Mouse (Mus musculus) kidney, adult 2 months (tissue): ENCODE data around the gene Peak1. TPM values are rescaled to one million over a fixed set of nuclear protein-coding genes. Genes with fewer than 3 reads are reported as not detected.
A peak's percentile ranks its signal among the peaks of the same experiment; 100 is the strongest.

ENCODE experiments used
- DNase-seq: peaks from one replicate; pipeline ENCODE4 v3.0.0; 2021
- H3K27ac ChIP-seq: fragments of 200-500 bp; 2 replicates; pipeline ENCODE4 v1.5.1; 2012; ENCODE audit warnings: low read depth, low read length, control low read depth, inconsistent platforms; ENCODE audit not compliant: insufficient read depth
- H3K27me3 ChIP-seq: fragments of 200-500 bp; replicated peaks from 2 replicates; pipeline ENCODE4 v1.6.1; 2012; ENCODE audit warnings: mild to moderate bottlenecking, moderate library complexity, low read length, inconsistent platforms; ENCODE audit not compliant: control insufficient read depth, insufficient read depth
- H3K36me3 ChIP-seq: fragments of 200-500 bp; 2 replicates; pipeline ENCODE4 v1.6.1; 2012; ENCODE audit warnings: mild to moderate bottlenecking, moderate library complexity, low read length, inconsistent platforms; ENCODE audit not compliant: control insufficient read depth, insufficient read depth
- H3K4me1 ChIP-seq: fragments of 200-500 bp; 2 replicates; pipeline ENCODE4 v1.6.1; 2011; ENCODE audit warnings: low read length; ENCODE audit not compliant: control insufficient read depth, insufficient read depth
- H3K4me3 ChIP-seq: fragments of 200-500 bp; 2 replicates; pipeline ENCODE4 v1.5.1; 2011; ENCODE audit warnings: mild to moderate bottlenecking, low read depth, low read length, control low read depth; ENCODE audit not compliant: insufficient read depth
- CTCF ChIP-seq: fragments of 200-500 bp; conservative IDR thresholded peaks from 2 replicates; pipeline ENCODE4 v1.5.1; 2011; ENCODE audit warnings: low read depth, mild to moderate bottlenecking, control low read depth, low read length, moderate library complexity, mixed read lengths; ENCODE audit not compliant: insufficient read depth, insufficient read length
- POLR2A ChIP-seq: fragments of 200-500 bp; IDR thresholded peaks from one replicate; pipeline ENCODE4 v1.6.1; 2011; ENCODE audit warnings: low read depth, low read length, control low read depth
- WGBS: fragments of 180-500 bp; shearing (Covaris S2); methylation state at CpG from one replicate; pipeline ENCODE4 v1.1.7; 2018; 5-methylcytosine and 5-hydroxymethylcytosine counted together
- polyA plus RNA-seq: library from polyadenylated mRNA; depleted of rRNA; stranded (reverse); fragments of >200 nt; gene quantifications from 2 replicates; pipeline ENCODE4 v1.2.3, GENCODE M21; 2012

The Peak1 gene
- polyA plus RNA-seq, 1 experiment, result 8.5 TPM

DNA sequence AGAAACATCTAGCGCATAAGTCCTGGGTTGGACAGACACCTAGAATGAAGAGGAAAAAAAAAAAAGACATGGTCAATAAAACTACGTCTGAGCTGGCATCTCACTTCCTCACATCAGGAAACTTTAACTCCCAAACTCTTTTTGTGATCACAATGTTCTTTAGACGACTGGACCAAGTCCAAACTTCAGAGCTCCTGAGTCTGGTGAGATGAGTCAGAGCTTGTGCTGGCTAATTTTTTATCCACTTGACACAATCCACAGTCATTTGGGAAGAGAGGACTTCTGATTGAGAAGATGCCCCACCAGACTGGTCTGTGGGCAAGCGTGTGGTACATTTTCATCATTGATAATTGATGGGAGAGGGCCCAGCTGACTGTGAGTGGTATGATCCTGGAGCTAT is 43.5 kb downstream of the Peak1 start:
- no peak for TF ChIP-seq CTCF
- H3K27me3 ChIP-seq, result no peaks in the 10 kb centered on the region
- peaks cover 7% of the 10 kb centered on the region; the same call in 1 of the 2 replicates for H3K4me1 ChIP-seq
- no peak overlapping the region for H3K27ac ChIP-seq
- no peak overlapping the region for H3K4me3 ChIP-seq
- WGBS, result 23% methylated on average over 4 of the region's 4 CpGs
- peak; percentile 78 for DNase-seq
- no peaks in the 10 kb centered on the region for H3K36me3 ChIP-seq

DNA sequence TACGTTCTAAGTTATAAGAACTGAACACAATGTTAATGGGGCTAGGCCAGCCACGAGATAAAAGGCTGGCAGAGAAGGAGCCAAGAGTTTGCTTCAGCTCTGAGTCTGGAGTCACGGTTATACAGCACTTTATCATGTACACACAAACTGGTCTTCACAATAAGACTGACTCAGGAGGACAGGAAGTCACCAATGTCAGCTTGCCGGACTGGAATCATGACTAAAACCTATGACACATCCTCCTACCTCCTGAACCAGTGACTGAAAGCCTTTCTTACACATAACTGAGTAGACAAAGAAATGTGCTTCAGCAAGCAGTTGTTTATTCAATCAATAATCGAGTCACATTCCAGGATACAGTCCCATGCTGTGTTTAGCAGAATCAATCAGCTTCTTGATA is 47.2 kb downstream of the Peak1 start:
- 65% methylated on average over 5 of the region's 5 CpGs for WGBS

DNA sequence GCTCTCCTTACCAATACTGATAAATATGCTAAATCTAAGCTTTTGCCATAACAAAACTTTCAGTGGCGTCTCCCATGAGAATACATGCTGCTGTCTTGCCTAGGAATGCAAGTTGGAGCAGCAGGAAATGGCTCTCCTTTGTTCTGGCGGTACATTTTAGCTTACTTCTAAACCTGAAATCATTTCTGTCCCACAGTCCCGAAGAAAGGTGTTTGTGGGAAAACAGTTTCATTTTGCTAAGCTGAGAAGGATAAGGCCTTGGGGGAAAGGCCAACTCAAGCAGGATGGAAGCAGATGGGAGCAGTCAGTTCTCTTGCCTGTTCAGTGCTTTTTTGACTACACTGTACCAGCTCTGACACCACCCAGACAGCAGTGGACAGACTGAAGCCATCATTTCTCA is 49.1 kb downstream of the Peak1 start:
- no peaks in the 10 kb centered on the region for H3K36me3 ChIP-seq
- DNase-seq, result peak; percentile 8
- no peaks in the 10 kb centered on the region for H3K27me3 ChIP-seq
- peak overlapping the region; percentile 19; the same call in 1 of the 2 replicates for H3K27ac ChIP-seq
- TF ChIP-seq CTCF (no peak), POLR2A (no peak)
- no peak overlapping the region for H3K4me3 ChIP-seq
- 59% methylated on average over 3 of the region's 3 CpGs for WGBS
- H3K4me1 ChIP-seq, result no peaks in the 10 kb centered on the region; the same call in 1 of the 2 replicates

More for the DNA sequence above, 47.2 kb downstream of the Peak1 start:
- Histone ChIP-seq H3K36me3 (no peaks in the 10 kb centered on the region), H3K27ac (no peak overlapping the region), H3K4me3 (no peak overlapping the region), H3K27me3 (no peaks in the 10 kb centered on the region), H3K4me1 (peaks cover 7% of the 10 kb centered on the region; the same call in 1 of the 2 replicates)
- TF ChIP-seq POLR2A, result no peak
- no peak for TF ChIP-seq CTCF
- peak; percentile 12 for DNase-seq

DNA sequence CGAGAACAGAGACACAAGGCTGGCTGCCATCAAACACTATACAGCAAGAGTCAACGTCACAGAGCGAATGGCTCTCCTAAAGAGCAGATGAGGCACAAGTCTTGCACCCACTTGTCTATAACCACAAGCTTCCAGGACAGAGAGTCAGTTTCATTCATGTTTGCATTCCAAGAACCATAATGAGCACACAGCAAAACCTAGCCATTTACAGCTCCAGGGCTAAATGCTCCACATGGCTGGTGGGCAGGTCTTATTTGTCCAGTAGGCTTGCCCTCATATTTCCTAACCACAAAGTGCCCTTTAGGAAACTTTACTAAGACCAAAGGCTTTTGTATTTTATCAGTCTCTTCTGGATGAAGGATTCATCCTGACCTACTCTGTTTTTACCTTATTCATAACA is 54.6 kb downstream of the Peak1 start:
- TF ChIP-seq POLR2A (no peak), CTCF (no peak)
- Histone ChIP-seq H3K4me3 (no peak overlapping the region), H3K27me3 (no peaks in the 10 kb centered on the region), H3K4me1 (0 out of 2 replicates have a peak, but pooled peaks cover 3% of the 10 kb centered on the region), H3K36me3 (no peaks in the 10 kb centered on the region), H3K27ac (no peak overlapping the region)
- no peak for DNase-seq
- 97% methylated on average over 3 of the region's 3 CpGs for WGBS

DNA sequence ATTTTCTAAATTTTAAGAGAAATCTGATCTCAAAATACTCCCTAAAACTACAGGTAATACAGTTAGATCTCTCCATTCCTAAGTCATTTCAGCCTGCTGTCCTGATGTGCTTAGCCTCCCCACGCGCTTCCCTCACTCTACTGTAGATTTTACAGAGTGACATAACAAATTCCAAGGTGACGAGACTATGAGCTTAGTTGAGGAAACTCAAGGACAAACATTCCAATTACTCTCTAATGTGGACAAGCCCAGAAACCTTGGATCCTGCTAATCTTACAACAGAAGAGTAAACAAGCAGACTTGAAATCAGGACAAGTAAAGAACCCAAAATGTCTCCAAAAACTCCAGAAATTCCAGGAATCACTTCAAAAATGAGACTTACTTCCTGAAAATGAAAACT is 58.6 kb downstream of the Peak1 start:
- DNase-seq, result no peak
- TF ChIP-seq POLR2A, result no peak
- TF ChIP-seq CTCF, result no peak
- Histone ChIP-seq H3K4me1 (0 out of 2 replicates have a peak, but pooled peaks cover 3% of the 10 kb centered on the region), H3K4me3 (no peak overlapping the region), H3K36me3 (no peaks in the 10 kb centered on the region), H3K27me3 (no peaks in the 10 kb centered on the region), H3K27ac (no peak overlapping the region)
- 74% methylated on average over 3 of the region's 3 CpGs for WGBS

DNA sequence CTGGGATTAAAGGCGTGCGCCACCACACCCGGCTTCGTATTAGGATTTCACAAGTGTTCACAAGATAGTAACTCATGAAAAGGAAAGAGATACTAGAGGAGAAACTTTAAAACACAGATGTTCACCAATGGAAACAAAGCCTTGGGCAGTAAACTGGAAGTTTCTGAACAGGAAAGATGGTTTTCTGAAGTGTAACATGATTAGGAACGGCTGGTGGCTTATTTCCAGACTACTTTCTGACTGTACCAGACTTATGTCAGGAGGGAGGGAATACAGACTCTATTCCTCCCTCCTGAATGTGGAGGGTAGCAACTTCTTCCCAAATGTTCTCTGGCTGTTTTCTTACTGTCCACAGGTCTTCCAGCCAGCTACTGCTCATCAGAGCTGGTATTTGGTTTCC is 62.7 kb downstream of the Peak1 start:
- Histone ChIP-seq H3K4me1 (0 out of 2 replicates have a peak, but pooled peaks cover 3% of the 10 kb centered on the region), H3K36me3 (no peaks in the 10 kb centered on the region), H3K27me3 (no peaks in the 10 kb centered on the region), H3K27ac (no peak overlapping the region), H3K4me3 (no peak overlapping the region)
- DNase-seq, result no peak
- TF ChIP-seq POLR2A, result no peak
- no peak for TF ChIP-seq CTCF
- 93% methylated on average over 5 of the region's 5 CpGs for WGBS

DNA sequence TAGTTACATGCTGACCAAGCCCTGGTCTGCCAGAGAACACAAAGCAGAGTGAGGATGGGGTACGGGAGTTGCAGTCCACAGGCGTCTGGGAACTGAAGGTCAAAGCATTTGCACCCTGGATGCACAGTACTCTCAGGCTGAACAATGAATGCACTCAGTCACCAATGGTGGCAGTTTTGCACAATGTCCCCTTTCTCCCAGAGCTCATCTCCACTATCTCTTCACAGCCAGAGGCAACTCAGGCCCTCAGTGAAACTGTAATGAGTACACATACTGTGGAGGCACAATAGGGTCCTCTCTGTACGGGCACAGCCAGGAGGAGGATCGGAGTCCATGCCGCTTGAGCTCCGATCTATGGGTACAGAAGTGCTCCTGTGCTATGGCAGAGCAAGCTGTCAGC is 71.5 kb downstream of the Peak1 start:
- TF ChIP-seq POLR2A (no peak), CTCF (no peak)
- Histone ChIP-seq H3K4me1 (peaks cover 4% of the 10 kb centered on the region), H3K4me3 (no peak overlapping the region), H3K27me3 (no peaks in the 10 kb centered on the region), H3K36me3 (no peaks in the 10 kb centered on the region), H3K27ac (no peak overlapping the region)
- DNase-seq, result no peak
- 87% methylated on average over 6 of the region's 6 CpGs for WGBS
